ENCODE assay signal across 1 mouse cellular context in the genomic region with DNA sequence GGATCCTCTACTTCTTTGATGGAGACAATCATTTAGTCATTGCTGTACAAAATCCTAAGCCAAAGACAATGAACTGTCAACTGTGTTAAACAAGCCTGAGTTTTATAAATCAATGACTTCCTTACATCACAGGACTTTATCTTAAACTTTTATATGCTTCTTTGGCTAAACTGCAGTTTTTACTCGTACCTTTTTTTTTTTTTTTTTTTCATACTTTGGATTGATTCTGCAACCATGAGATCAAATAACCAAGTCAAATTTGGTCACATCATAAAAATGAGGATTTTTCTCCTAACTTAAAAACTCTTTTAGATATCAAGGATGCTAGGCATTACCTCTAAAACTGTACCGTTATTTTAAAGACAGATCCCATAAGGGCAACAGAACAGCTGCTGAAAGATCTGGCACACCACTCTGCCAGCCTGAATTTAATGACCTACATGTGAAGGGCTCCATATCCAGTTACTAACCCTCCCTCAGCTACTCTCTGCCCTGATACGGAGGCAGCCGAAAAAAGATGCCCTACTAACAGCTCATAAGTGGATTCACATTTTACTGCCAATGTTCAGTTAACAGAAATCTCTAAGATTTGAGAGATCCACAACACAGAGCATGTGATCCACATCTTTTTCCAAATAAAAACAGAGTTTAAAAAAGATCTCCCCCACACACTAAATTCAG.
TF ChIP-seq lines count a peak whose summit lies in the region.

No protein-coding gene starts in this region.

TF ChIP-seq in CH12.LX, 34 proteins besides CTCF, POLR2A, EP300 and RAD21 (continued from another document):
- TF ChIP-seq PAX5 (IDR thresholded peaks at IDR 0.05; ENCODE audit: low read length): no peak
- peak; percentile 9; the same call in 1 of the 2 replicates for TF ChIP-seq MAX (IDR thresholded peaks at IDR 0.05; ENCODE audit: low read length)
- TF ChIP-seq MYC (IDR thresholded peaks at IDR 0.05; ENCODE audit: low read depth, low read length): no peak
- no peak for TF ChIP-seq E2F4 (IDR thresholded peaks at IDR 0.05; ENCODE audit: insufficient replicate concordance, low read depth, low read length)
- 0 out of 2 replicates have a peak, but pooled peaks have one; percentile 3 for TF ChIP-seq BHLHE40 (IDR thresholded peaks at IDR 0.05; ENCODE audit: low read depth, low read length)
- TF ChIP-seq MAFK (IDR thresholded peaks at IDR 0.05; ENCODE audit: insufficient replicate concordance, low read length): no peak
- TF ChIP-seq JUN (IDR thresholded peaks at IDR 0.05; ENCODE audit: insufficient read depth, low read depth, low read length): no peak
- no peak for TF ChIP-seq UBTF (IDR thresholded peaks at IDR 0.05; ENCODE audit: low read depth, low read length)
- TF ChIP-seq NELFE (IDR thresholded peaks at IDR 0.05; ENCODE audit: low read depth, low read length): no peak; the same call in 1 of the 2 replicates
- TF ChIP-seq ZKSCAN1 (IDR thresholded peaks at IDR 0.05; ENCODE audit: borderline replicate concordance, low read depth, low read length): no peak
- TF ChIP-seq CHD1 (IDR thresholded peaks at IDR 0.05; ENCODE audit: low read depth, low read length): 0 out of 2 replicates have a peak, but pooled peaks have one; percentile 19
- peak; percentile 65 for TF ChIP-seq ZNF384 (IDR thresholded peaks at IDR 0.05; ENCODE audit: low read depth, low read length)
- peak; percentile 57; the same call in 1 of the 2 replicates for TF ChIP-seq MXI1 (IDR thresholded peaks at IDR 0.05; ENCODE audit: low read depth, low read length)
- TF ChIP-seq MEF2A (IDR thresholded peaks at IDR 0.05; ENCODE audit: borderline replicate concordance, low read depth, low read length): no peak
- 0 out of 2 replicates have a peak, but pooled peaks have one; percentile 39 for TF ChIP-seq MAZ (IDR thresholded peaks at IDR 0.05; ENCODE audit: low read depth, low read length)
- no peak for TF ChIP-seq HCFC1 (IDR thresholded peaks at IDR 0.05; ENCODE audit: low read depth, low read length)
- TF ChIP-seq KAT2A (IDR thresholded peaks at IDR 0.05; ENCODE audit: insufficient replicate concordance, low read length): no peak
